Mouse (Mus musculus): Measurements from ENCODE around the gene Wdr17.

DNA sequence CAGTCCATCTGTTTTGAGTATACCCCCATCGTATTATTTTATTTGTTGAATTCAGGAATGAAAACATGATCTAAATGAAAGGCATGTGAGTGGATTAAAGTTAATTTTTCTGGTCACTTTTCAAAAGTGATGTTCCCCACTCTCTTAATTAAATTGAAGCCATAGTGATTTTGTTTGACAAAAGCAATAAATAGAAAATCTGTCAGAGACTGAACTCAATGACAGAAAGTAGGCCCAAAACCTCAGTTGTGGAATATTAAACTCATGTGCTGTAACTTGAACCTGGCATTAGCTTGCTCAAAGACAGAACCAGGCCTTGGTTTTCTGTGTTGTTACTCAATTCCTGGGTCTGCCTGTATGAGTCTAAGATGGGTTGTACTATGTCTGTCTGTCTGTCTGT is 129.3 kb downstream of the Wdr17 start:
- no peak for TF ChIP-seq CHD2 (IDR thresholded peaks at IDR 0.05; ENCODE audit: low read depth, low read length)
- no peak for TF ChIP-seq MAFK (IDR thresholded peaks at IDR 0.05; ENCODE audit: insufficient read depth, low read depth, low read length)

Measured in ES-E14 (cell line).